Mouse (Mus musculus) lung, postnatal 4 days (tissue): ENCODE measurements around the gene Tgfbr3l.

Source experiments
- DNase-seq, 2 experiments: peaks; one replicate each; pipeline ENCODE4 v3.0.0; 2021

Gene Tgfbr3l

DNA sequence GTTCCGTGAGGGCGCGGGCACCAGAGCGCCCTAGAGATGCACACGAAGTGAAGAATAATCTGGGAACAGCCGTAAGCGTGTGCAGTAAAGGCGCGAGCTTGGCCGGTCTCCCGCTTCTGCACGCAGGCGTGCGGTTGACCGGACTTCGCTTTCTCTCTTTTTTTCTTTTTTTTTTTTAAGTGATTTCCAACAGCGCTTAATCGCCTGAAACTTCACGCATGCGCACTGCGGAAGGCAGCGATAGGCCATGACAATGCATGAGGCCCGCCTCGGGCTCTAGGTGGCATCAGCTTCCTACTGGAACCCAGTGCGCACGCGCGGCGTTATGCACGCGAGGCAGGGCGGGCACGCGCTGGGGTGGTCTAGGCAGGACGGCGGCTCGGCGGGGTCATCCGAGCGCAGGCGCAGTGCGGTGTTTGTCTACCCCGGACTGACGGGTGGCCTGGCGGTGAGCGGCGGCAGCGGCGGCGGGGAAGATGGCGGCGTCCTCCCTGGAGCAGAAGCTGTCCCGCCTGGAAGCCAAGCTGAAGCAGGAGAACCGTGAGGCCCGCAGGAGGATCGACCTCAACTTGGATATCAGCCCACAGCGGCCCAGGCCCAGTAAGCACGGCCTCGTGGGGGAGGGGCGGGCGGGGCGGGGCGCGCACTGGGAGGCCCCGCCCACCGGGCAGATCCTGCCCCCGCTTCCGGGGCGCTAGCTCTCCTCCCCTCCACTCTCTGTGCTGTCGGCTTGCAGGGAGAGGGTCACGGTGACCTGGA, 9.4 kb upstream of the Tgfbr3l start, which contains the start of the genes Map2k7 and Gm49320:
Gene Map2k7 (plus strand): TSS at position 307 of the 759 bp plus-strand sequence.
Gene Gm49320 (plus strand): TSS at position 432 of the 759 bp plus-strand sequence.
- peak; percentile 100 for DNase-seq

DNA sequence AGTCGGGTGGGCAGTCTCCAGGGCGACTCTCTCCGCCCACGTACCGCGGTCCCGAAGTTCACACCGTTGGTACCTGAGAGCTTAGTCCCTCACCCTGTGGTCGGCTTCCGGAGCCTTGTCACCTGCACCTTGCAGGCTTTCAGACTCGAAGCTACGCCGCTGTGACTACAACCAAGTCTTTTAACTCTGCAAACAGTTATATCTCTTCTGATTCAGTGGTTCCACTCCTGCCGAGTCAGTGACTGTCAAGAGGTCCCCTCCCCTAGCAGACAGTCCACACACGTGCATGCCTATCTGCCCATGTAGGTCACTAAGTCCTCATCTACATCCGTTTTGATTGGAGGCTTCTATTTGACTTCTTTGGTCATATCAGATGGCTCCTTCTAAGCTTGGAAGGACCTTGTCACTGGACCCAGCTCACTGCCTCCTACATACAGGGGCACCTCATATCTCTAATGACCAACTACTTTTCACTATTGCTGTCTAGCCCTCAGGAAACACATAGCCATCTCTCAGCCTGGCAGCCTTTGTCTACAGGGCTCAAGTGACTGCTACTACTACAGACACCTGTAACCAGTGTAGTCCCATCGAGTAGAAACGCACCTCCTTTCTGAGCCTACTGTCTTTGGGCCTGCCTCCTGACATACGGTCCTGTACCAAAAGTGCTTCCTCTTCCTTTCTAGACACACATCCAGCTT, 8.7 kb upstream of the Tgfbr3l start:
- no peak for DNase-seq

DNA sequence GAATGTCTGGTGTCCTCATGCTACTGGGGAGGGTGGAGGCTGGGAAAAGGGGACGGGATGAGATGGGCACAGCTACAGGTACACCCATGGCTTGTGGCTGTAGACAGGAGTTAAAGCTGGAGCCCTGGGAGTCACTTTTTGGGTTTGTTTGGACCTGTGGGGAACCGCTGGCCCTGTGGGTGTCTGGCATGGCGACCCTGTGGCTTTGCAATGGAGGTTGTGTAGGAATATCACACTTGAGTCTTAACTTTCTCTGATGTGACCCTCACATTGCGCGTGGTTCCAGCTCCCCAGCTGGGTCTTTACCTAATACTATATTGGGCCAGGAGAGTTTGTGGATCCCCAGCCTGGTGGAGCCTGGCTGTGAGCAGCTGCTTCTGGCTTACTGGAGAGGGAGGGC, 3.0 kb upstream of the Tgfbr3l start:
- DNase-seq: no peak

DNA sequence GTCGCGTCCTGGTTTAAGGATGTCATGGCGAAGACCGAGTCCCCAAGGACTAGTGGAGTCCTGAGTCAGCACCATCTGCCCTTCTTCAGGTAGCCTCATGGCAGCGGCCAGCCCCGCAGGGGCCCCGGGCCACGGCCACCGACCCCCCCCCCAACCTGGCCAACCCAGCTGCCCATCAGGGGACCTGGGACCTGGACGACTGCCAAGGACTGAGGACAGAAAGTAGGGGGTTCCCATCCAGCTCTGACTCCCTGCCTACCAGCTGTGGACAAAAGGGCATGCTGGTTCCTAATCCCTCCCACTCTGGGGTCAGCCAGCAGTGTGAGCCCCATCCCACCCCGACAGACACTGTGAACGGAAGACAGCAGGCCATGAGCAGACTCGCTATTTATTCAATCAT, 2.3 kb upstream of the Tgfbr3l start:
- no peak for DNase-seq

DNA sequence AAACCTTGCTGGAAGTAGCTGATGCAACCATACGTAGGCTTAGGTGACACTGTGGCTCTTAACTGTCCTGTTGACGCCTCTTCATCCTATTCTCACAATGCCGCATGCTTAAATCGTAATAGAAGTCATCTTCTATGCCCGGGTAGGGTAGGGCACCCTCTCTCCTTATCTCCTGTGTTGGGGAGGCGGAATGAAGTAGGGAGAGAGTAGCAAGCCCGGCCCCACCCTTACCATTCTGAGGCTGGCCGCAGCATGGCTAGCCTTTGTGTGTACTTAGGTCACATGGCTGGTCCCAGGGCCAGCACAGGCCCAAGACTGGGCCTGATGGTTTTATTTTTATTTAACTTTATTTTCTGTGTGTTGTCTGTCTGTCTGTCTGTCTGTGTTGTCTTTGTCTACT, 773 bp upstream of the Tgfbr3l start:
- no peak for DNase-seq

DNA sequence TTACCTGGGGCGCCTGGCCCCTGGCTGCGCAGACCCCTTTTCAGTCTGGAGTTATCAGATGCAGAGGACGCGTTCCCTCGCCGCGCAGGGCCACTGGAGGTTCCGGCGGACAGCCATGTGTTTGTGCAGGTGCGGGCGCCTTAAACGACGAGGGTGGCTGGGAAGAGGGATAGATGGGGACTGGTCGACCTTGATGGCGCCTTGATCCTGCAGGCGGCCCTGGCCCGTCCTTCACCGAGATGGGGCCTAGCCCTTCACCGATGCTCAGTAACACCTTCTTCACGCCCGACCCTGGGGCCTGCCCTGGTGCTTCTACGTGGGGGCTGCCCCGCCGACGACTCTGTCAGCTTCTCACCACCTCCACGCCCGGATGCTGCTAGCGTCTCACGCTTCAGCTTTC, 1.2 kb downstream of the Tgfbr3l start:
- DNase-seq: no peak

DNA sequence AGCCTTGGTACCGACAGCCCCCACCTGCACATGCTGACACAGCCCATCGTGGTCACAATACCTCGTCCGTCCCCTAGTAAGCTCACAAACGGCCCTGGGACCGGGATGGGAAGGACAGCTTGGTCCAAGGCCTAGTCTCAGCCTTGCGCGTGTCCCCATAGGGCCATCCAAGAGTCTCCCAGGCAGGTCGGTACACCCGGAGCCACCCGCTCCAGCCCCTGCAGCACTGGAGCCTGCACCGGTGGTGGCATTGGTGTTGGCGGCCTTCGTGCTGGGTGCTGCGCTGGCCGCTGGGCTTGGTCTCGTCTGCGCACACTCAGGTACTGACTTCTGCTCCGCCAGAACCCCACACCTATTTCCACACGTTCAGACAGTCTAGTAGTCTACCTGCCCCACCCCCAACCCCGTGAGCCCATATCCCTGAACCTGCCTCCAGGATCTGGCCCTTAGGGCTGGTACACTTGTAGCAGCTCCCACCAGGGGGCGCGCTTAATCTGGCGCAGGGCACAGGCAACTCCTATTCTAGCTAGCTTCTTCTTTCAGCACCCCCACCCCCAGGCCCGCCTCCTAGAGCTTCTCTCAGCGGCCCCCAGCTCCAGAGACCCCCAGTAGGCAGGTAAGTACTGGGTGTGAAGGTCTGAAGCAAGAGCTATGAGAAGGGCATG, 2.4 kb downstream of the Tgfbr3l start:
- peak; percentile 86 to 88 for DNase-seq

DNA sequence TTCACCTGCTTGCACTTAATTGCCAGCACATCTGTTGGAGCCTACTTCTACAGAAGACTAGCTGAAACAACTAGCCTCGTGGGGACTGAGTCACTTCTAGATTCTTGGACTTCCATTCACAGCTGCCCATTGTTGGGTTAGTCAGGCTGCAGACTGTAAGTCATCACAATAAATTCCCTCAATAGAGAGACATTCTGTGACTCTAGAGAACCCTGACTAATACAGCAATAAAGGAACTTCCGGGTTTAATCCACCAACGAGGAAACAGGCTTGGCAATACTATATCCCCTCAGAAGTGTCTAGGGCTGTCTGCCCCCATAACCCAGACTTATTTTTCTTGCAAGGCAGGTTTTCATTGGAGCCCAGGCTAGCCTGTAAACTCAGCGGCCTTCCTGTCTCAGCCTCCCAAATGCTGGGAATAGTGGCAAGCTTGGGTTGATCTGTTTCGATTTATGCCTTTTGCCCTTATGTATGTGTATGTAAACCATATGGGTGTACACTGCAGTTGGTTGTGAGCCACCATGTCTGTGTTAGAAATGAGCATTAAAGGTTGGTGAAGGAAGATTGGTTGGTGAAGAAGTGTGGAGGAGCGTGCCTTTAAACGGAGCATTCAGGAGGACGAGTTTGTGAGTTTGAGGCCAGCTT, 4.2 kb downstream of the Tgfbr3l start:
- no peak for DNase-seq

DNA sequence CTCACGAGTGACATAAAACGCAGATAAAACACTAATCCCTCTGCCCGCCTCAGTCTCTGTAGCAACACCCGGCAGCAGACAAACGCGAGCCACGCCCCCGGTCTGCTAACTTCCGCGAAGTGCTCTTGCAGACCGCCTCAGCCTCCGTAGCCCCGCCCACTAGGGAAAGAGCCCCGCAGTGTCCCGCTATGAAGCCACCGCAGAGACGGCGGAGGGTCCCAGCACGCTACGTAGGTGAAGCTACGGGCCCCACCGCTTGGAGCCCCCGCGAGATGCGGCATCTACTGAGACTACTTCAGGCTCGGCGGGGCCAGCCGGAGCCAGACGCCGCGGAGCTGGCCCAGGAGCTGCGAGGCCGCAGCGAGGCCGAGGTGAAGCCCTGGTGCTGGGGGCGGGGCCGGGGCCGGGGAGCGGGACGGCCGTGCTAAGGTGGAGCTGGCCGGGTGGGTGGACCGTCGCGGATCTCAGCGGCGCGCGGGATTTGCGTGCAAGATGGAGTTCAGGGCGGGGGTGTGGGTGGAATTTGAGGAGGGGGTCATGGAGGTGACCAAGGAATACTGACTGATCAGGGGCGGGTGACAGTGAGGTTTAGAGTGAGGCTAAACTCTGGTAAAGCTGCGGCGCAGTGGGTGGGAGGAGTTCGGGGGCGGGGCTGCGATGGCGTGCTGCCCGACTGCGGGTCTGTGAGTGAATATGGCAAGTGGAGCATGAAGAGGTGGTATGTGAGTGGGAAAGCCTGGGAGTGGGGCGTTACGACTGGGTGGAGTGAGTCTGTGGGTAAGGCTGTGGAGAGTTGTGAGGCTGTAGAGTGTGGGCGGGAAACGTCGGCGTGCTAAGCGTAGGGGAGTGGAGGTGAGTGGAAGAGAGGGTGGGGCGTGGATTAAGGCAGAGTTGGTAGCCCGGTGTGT, 5.2 kb downstream of the Tgfbr3l start, which contains the start of gene Snapc2:
Gene Snapc2 (plus strand): TSS at position 147 of the 908 bp plus-strand sequence.
- peak; percentile 96 for DNase-seq

DNA sequence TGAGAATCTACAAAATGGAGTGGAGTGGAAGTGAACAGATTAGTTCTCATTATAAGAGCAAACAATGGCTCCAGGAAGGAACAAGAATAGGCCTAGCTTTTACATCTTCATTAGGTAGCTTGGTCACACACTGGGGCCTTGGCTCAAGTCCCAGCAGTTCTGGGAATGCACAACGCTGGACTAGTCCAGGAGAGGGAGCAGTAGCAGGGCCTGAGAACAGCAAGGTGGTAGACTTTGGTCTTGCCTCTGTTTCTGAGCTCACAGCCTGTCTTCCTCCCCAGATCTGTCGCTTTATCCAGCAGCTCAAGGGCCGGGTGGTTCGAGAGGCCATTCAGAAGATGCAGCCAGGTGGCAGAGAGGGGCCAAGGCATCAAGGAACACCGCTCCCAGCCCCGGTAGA, 6.0 kb downstream of the Tgfbr3l start:
- DNase-seq: peak; percentile 54 to 65

DNA sequence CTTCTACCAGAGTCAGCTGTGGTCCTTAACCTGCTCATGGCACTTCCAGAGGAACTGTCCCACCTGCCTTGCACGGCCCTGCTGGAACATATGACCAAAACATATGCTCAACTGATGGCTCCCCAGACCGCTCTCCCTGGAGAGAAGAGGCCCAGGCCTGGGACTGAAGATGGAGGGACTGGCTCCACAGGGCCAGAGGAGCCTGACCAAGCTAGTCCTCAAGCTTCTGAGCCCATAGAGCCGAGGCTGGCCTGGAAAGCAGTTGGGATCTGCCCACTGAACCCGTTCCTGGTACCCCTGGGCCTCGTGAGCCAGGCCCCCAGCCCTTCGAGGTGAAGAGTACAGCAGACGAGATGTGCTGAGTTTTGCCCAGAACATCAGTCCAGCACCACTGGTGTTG, 7.5 kb downstream of the Tgfbr3l start:
- peak in 1 of 2 experiments; percentile 19 for DNase-seq

DNA sequence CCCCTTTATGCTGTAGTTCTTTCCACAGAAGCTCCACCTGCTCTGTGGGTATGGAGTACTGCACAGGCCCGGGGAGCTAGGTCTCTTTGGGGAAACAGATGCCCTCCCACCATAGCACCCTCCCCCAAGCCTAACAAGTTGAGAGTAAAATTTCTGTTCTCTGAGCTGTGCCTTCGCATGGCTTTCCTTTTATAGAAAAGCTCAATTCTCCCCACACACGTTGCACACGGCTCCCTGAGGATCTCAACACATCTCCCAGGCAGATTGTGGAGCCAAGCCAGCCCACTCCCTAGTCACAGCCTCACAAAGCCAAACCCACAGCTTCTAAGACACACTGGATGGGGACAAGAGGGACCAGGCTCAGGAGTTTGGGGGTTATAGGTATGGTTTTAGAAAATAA, 8.9 kb downstream of the Tgfbr3l start:
- DNase-seq: peak in 1 of 2 experiments; percentile 15

DNA sequence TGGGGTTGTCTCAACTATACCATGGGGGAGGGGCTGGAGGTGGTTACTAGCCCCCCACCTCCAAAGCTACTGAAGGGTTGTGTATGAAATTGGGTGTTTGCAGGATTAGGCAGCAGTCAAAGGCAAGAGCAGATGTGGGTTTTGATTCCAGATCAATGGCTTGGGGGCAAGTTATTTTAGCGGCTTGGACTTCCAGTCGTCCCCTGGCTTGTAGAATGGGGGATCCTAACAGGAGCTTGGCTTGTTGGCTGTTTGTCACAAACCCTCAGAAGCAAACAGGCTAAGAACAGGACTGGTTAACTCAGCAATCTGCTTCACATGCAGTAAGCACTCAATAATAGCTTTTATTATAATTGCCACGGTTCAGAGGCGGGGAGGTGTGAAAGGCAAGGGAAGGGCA, 9.3 kb downstream of the Tgfbr3l start:
- no peak for DNase-seq

DNA sequence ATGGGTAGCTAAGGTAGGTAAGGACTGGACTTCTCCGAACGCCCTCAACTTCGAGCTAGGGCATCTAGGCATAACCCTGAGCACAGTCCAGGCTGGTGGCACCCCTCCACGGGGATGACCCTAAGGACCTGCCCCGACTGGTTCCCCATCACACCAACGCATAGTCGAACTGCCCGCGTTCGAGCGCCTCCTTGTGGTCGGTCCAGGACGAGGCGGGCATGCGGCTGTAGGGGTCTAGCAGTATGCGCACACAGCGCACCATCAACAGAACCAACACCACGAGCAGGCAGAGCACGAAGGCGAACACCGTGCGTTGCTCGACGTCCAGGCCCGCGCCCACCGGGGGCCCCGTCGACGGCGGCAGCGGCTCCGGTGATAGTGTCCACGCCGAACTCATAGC, 10.2 kb downstream of the Tgfbr3l start:
- DNase-seq: peak; percentile 84 to 89

DNA sequence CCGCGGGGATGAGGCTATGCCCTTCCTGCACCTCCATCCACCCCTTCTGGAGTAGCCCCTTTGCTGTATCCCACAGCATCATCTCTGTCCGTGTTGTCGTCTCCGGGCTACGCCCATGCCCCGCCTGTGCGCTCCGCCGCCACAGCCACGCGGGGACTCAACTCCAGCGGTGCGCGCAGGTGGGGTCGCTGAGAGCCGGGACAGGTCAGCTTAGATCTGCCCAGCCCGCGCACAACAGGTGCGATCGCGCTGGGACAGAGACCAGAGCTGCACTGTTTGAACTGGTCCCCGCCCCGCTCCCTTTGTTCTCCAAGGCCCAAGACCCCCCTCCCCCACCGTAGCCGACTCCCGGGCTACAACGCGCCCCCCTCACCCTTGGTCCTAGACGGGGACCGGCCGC, 10.7 kb downstream of the Tgfbr3l start:
- peak in 1 of 2 experiments; percentile 42 for DNase-seq

DNA sequence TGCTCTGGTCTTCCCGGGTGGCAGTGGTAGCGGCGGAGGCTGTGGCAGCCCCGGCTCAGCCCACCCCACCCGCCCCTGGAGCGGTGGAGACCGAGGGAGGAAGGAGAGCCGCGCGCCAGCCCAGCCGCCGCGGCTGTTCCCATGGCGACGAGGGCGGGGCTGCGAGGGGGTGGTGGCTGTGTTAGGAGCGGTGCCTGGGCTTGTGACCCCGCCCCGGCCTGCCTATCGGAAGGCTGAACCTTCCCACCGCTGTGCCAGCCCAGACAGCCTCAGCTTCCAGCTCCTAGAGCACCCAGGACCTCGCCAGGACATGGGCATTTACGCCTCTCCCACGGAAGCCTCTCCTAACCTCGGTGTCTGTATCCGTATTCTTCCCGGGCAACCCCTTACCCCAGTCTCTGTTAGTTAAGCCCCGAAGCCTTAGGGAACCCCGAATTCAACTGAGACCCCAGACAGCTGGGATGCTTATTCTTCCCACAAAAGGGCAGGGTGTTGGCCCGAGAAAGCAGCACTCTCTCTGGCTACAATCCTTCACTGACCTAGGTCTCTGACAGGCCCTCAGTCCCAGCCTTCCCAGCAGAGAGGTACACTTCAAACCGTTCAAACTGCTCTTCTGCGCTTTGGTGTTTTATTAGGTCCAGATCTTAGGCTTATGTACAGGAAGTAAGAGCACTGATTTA, 11.3 kb downstream of the Tgfbr3l start, which contains the start of gene Ctxn1:
Gene Ctxn1 (minus strand): TSS at position 150 of the 680 bp plus-strand sequence.
- DNase-seq: peak; percentile 96 to 97

DNA sequence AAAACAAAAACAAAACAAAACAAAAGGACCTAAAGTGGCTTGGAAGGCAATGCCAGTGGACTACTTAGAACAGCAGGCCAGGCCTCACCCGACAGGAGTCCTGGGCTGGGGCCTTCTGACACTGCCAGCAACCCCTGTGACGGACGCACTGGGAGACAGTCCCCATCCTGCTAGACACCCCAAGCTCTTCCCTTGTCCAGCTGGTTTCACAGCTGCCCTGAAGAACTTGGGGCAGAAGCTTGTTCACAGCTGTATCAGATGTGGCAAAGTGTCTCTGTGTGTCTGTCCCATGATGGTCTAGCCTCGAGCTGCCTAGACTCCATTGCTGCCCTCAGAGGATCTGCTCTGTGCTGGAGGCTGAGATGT, 11.8 kb downstream of the Tgfbr3l start:
- no peak for DNase-seq

DNA sequence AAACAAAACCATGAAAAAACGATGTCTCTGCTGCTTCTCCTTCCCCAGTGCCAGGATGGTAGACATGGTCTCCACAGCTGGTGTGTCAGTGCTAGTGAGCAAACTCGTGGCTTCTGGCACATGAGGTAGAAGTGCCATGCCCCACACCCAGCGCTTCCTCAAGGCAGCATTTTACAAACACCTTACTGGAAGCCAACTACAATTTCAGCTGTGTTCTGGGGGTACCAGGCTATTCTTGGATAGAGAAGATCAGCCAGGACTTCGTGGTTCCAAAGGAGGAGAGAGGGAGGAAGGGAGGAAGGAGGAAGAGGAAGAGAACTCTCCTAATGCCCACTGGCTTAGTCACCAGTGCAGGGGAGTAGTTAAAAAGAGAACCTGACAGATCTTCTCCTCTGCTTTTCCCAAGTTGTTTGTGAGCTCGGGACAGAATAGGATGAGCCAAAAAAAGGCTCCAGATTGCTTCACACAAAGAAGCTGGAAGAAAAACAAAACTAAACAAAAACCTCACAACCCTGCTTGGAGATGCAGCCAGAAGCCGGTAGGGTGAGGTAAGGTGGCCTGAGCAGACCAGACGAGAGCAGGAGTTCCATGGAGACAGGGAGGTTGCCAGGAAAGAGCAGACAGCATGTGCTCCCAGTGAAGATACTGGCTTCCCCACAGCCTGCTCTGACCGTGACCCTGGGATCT, 15.2 kb downstream of the Tgfbr3l start:
- no peak for DNase-seq

DNA sequence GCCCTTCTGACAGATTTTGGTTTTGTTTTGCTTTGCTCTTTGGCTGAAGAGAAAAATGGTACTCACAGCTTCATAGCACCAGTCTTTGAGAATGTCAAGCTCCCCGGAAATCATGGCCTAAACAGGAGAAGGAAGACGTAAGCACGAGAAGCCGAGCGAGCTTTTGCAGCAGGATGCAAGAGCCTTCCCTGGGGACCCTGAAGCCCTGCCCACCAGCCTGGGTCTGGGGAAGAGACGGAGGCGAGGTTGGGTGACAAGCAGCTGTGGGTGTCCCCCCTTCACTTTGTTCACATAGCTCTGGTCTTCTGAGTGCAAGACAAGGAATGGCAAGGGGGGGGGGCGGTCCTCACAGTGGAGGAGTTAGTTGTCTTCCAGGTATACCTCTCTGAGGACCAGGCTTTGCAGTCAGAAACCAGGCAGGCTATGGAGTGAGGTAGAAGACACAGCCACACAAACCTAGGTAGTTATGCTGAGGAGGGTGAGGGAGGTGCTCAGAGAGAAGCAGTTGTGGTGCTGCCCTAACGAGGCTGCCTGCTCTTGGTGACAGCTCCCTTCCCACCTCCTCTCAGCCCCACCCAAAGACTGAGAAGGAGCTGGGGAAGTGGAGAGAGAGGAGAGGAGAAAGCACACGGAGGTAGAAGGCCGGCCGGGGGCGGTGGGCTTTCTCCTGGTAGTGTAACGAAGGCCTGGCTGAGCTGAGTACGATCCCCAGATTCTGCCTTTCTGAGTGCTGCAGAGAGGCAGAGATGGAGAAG, 17.3 kb downstream of the Tgfbr3l start:
- DNase-seq: peak in 1 of 2 experiments; percentile 34

DNA sequence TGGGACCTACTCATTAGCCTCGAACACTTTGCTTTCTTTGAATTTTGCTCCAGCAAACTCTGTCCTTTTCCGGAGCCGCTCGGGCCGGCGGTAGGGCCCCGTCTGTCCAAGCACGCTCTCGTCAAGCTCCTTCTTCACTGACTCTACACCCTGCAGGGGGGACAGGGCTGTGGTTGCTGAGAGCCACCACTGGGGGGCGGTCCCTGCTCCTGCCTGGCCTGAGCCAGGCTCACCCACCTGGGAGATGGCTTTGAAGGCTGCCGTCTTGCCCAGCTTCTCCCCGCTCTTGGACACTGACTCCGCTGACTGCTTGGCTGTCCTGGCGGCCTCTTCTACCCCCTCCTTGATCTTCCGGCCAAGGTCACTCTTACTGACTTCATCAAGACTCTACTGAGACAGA, 19.6 kb downstream of the Tgfbr3l start:
- DNase-seq: peak; percentile 27 to 34
